Mouse (Mus musculus) forebrain, postnatal 0 days (tissue): ENCODE data around the gene Kctd17. TPM values are rescaled to one million over a fixed set of nuclear protein-coding genes. Genes with fewer than 3 reads are reported as not detected.

Experiments
- ATAC-seq: fragments of 200-750 bp; cut with Nextera tagmentation; 2 replicates; pipeline ENCODE4 v1.8.0; 2017; ENCODE audit warnings: mild to moderate bottlenecking, moderate library complexity
- DNase-seq: peaks from one replicate; pipeline ENCODE4 v3.0.0-alpha.2; 2015
- H3K27ac ChIP-seq: fragments of 300-500 bp; sonication (generic); 2 replicates; pipeline ENCODE4 v1.5.1; 2014; ENCODE audit warnings: low read depth, mild to moderate bottlenecking, antibody characterized with exemption, low read length, moderate library complexity, mixed read lengths
- H3K27me3 ChIP-seq: fragments of 300-500 bp; sonication (generic); 2 replicates; pipeline ENCODE4 v1.6.1; 2014; ENCODE audit warnings: mild to moderate bottlenecking, low read length, mixed read lengths; ENCODE audit not compliant: insufficient read depth
- H3K36me3 ChIP-seq: fragments of 300-500 bp; sonication (generic); 2 replicates; pipeline ENCODE4 v1.6.1; 2014; ENCODE audit warnings: mild to moderate bottlenecking, moderate library complexity; ENCODE audit not compliant: insufficient read depth
- H3K4me1 ChIP-seq: fragments of 300-500 bp; sonication (generic); 2 replicates; pipeline ENCODE4 v1.6.1; 2014; ENCODE audit warnings: antibody characterized with exemption; ENCODE audit not compliant: insufficient read depth
- H3K4me2 ChIP-seq: fragments of 300-500 bp; sonication (generic); 2 replicates; pipeline ENCODE4 v1.6.1; 2014; ENCODE audit warnings: low read depth, mild to moderate bottlenecking, moderate library complexity
- H3K4me3 ChIP-seq: fragments of 300-500 bp; sonication (generic); 2 replicates; pipeline ENCODE4 v1.5.1; 2014; ENCODE audit warnings: low read depth, low read length, mixed read lengths
- H3K9ac ChIP-seq: fragments of 300-500 bp; sonication (generic); 2 replicates; pipeline ENCODE4 v1.6.1; 2014; ENCODE audit warnings: mild to moderate bottlenecking
- H3K9me3 ChIP-seq: fragments of 300-500 bp; sonication (generic); 2 replicates; pipeline ENCODE4 v1.6.1; 2016; ENCODE audit warnings: low read length
- CTCF ChIP-seq: sonication (generic); IDR thresholded peaks from 2 replicates; pipeline ENCODE4 v1.5.1; 2016; ENCODE audit warnings: antibody characterized with exemption, control low read depth, low read depth
- WGBS: fragments of 180-500 bp; shearing (Covaris S2); extraction: QIAGEN DNeasy Blood & Tissue Kit; methylation state at CpG from one replicate; pipeline ENCODE4 v1.1.7; 2014; 5-methylcytosine and 5-hydroxymethylcytosine counted together
- polyA plus RNA-seq: library from polyadenylated mRNA; unstranded; fragments of >200 nt; fragmentation: Nextera tagmentation; extraction: Ambion mirVana; gene quantifications from 2 replicates; pipeline ENCODE4 v1.2.1, GENCODE M21; 2015
- total RNA-seq: library from RNA; depleted of rRNA; stranded (reverse); fragments of >200 nt; gene quantifications from 2 replicates; pipeline ENCODE4 v1.2.3, GENCODE M21; 2014; rRNA removed

Kctd17 gene
- total and polyA plus RNA-seq, 2 experiments from 2014 or later: 148 to 152 TPM

GRCm38 (mm10) chr15:78480111-78480510, 51.7 kb downstream of the Kctd17 start:
- no peaks in the 10 kb centered on the region for H3K27me3 ChIP-seq
- ATAC-seq (no peak), DNase-seq (no peak)
- WGBS: 76% methylated on average over 7 of the region's 7 CpGs
- H3K27ac ChIP-seq: no peak overlapping the region
- H3K36me3 ChIP-seq: no peaks in the 10 kb centered on the region
- no peak overlapping the region for H3K4me3 ChIP-seq
- no peak for TF ChIP-seq CTCF
- no peaks in the 10 kb centered on the region for H3K9me3 ChIP-seq
- H3K9ac ChIP-seq: no peak overlapping the region
- no peak overlapping the region for H3K4me2 ChIP-seq
- no peaks in the 10 kb centered on the region for H3K4me1 ChIP-seq

- Histone ChIP-seq H3K27ac (no peak overlapping the region), H3K4me1 (no peaks in the 10 kb centered on the region), H3K9me3 (no peaks in the 10 kb centered on the region), H3K4me3 (no peak overlapping the region), H3K27me3 (no peaks in the 10 kb centered on the region), H3K4me2 (no peak overlapping the region), H3K36me3 (no peaks in the 10 kb centered on the region), H3K9ac (no peak overlapping the region)
- no peak for ATAC-seq
- TF ChIP-seq CTCF: no peak
- no peak for DNase-seq
- 83% methylated on average over 2 of the region's 2 CpGs for WGBS
Observed at GRCm38 (mm10) chr15:78480991-78481390, 52.6 kb downstream of the Kctd17 start.

- 0 out of 2 replicates have a peak, but pooled peaks have one; percentile 5 for TF ChIP-seq CTCF
- Histone ChIP-seq H3K9me3 (no peaks in the 10 kb centered on the region), H3K27me3 (no peaks in the 10 kb centered on the region), H3K9ac (no peak overlapping the region), H3K36me3 (no peaks in the 10 kb centered on the region), H3K27ac (no peak overlapping the region), H3K4me1 (no peaks in the 10 kb centered on the region), H3K4me2 (no peak overlapping the region), H3K4me3 (no peak overlapping the region)
- no peak for DNase-seq
- no peak for ATAC-seq
- WGBS: 55% methylated on average over 9 of the region's 9 CpGs
Observed at GRCm38 (mm10) chr15:78481448-78482000, 53.2 kb downstream of the Kctd17 start.

DNA sequence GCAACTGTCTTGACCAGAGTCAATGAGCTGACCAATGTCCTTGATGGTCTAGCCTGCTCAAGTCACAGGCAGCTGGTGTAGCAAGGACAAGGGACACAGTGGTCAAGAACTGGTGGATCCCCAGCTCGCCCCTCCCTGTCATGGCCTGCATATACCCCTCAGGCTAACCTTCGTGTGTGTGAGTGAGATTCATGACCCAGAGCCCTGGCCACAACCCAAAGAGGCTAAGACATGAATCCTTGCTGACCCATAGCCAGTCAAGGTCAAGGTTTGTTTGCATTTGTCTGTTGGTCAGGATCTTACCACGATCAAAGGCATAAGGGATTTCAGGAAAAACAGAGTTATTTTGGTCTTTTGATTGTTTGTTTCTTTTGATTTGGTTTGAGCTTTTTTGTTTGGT, 54.2 kb downstream of the Kctd17 start:
- H3K4me2 ChIP-seq: no peak overlapping the region
- no peak for TF ChIP-seq CTCF
- no peak overlapping the region for H3K9ac ChIP-seq
- no peak overlapping the region for H3K27ac ChIP-seq
- DNase-seq: no peak
- H3K4me3 ChIP-seq: no peak overlapping the region
- no peak for ATAC-seq
- no peaks in the 10 kb centered on the region for H3K36me3 ChIP-seq
- no peaks in the 10 kb centered on the region for H3K4me1 ChIP-seq
- no peaks in the 10 kb centered on the region for H3K27me3 ChIP-seq
- H3K9me3 ChIP-seq: no peaks in the 10 kb centered on the region
- WGBS: 79% methylated on average over 3 of the region's 3 CpGs

DNA sequence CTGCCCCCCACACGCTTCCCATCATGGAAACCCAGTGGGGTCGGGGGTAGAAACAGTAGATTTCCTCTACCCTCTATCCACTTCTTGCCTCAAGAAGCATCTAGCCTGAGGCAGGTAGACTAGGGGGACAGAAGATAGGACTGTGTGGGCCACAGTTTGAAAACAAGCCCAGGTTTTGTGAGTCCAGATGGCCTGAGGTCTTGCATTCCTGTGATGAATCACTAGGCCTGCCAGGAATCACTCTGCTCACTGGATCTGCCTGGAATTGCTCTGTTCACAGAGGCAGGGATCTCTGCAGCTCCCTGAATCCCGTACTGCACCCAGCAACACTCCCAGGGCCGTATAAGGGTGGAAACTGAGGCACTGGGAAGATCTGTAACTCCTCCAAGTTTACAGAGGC, 54.9 kb downstream of the Kctd17 start:
- Histone ChIP-seq H3K9ac (no peak overlapping the region), H3K36me3 (no peaks in the 10 kb centered on the region), H3K4me3 (no peak overlapping the region), H3K27me3 (no peaks in the 10 kb centered on the region), H3K4me2 (no peak overlapping the region), H3K27ac (no peak overlapping the region), H3K4me1 (no peaks in the 10 kb centered on the region), H3K9me3 (no peaks in the 10 kb centered on the region)
- ATAC-seq (no peak), DNase-seq (no peak)
- 77% methylated on average over 4 of the region's 4 CpGs for WGBS
- TF ChIP-seq CTCF: no peak

DNA sequence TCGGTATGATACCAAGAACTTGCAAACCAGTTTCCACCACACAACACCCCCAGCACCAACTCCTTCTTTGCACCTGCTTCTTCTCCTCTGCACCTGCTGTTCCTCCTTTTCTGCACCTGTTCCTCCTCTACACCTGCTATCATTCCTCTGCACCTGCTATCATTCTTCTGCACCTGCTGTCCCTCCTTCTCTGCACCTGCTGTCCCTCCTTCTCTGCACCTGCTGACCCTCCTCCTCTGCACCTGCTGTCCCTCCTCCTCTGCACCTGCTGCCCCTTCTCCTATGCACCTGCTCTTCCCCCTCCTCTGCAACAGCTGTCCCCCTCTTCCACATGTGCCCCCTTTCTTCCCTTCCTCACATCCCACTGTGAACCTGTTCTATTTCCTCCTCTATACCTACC, 58.2 kb downstream of the Kctd17 start:
- WGBS: 100% methylated on average over 1 of the region's 1 CpGs
- Histone ChIP-seq H3K4me2 (no peak overlapping the region), H3K4me1 (no peaks in the 10 kb centered on the region), H3K36me3 (no peaks in the 10 kb centered on the region), H3K27ac (no peak overlapping the region), H3K4me3 (no peak overlapping the region), H3K27me3 (no peaks in the 10 kb centered on the region), H3K9me3 (no peaks in the 10 kb centered on the region), H3K9ac (no peak overlapping the region)
- DNase-seq (no peak), ATAC-seq (no peak)
- no peak for TF ChIP-seq CTCF

DNA sequence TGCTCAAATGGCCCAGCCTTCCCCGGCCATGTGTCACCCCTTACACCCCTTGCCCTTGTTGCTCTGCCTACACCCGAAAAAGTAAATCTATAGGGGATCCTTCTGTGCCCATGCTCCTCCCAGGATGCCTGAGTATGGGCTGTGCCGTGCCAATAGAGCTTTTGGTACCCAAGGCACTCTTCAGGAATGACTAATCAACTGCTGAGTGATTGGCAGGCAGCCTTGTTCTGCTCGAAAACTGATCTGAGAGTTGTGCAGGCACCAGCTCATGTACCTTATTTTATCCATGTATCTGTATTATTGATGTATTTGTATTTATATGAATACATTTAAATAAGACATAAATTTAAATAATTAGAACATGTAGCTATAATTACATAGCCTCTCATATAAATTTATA, 58.7 kb downstream of the Kctd17 start:
- Histone ChIP-seq H3K4me3 (no peak overlapping the region), H3K27me3 (no peaks in the 10 kb centered on the region), H3K4me2 (no peak overlapping the region), H3K9me3 (no peaks in the 10 kb centered on the region), H3K27ac (no peak overlapping the region), H3K9ac (no peak overlapping the region), H3K36me3 (no peaks in the 10 kb centered on the region), H3K4me1 (no peaks in the 10 kb centered on the region)
- no peak for DNase-seq
- ATAC-seq: no peak
- no peak for TF ChIP-seq CTCF
- WGBS: 50% methylated on average over 4 of the region's 4 CpGs

Other genes with a start within 250 kb of the Kctd17 start
- gene Pvalb, start 222.2 kb upstream of the Kctd17 start, total RNA-seq: 0.33 and 0.77 TPM in 2 replicates
- gene Pvalb, start 222.2 kb upstream of the Kctd17 start, polyA plus RNA-seq: 1.8 and 2.8 TPM in 2 replicates
- 2.0 and 3.5 TPM in 2 replicates for gene Ncf4, start 183.8 kb upstream of the Kctd17 start, total RNA-seq
- gene Ncf4, start 183.8 kb upstream of the Kctd17 start, polyA plus RNA-seq: 0.86 and 1.4 TPM in 2 replicates
- 0.43 and 1.2 TPM in 2 replicates for gene Csf2rb2, start 122.8 kb upstream of the Kctd17 start, total RNA-seq
- gene Csf2rb2, start 122.8 kb upstream of the Kctd17 start, polyA plus RNA-seq: 0.13 and 0.16 TPM in 2 replicates
- gene Csf2rb, start 102.8 kb upstream of the Kctd17 start, total RNA-seq: 0.77 and 1.00 TPM in 2 replicates
- 0.62 and 0.74 TPM in 2 replicates for gene Csf2rb, start 102.8 kb upstream of the Kctd17 start, polyA plus RNA-seq
- gene Tex33, start 32.7 kb upstream of the Kctd17 start, total RNA-seq: not detected in 2 replicates
- not detected in 2 replicates for gene Tex33, start 32.7 kb upstream of the Kctd17 start, polyA plus RNA-seq
- 36.6 and 37.7 TPM in 2 replicates for gene Tst, start 22.7 kb upstream of the Kctd17 start, total RNA-seq
- 37.3 and 40.1 TPM in 2 replicates for gene Tst, start 22.7 kb upstream of the Kctd17 start, polyA plus RNA-seq
- gene Mpst, start 22.1 kb upstream of the Kctd17 start, total RNA-seq: 85.9 and 92.5 TPM in 2 replicates
- 3.3 and 3.5 TPM in 2 replicates for gene Mpst, start 22.1 kb upstream of the Kctd17 start, polyA plus RNA-seq
- gene Tmprss6, start 40.1 kb downstream of the Kctd17 start, total RNA-seq: 0.19 TPM in 1 of 2 replicates, not detected in the other
- gene Tmprss6, start 40.1 kb downstream of the Kctd17 start, polyA plus RNA-seq: 0.07 and 0.08 TPM in 2 replicates
- gene Il2rb, start 66.7 kb downstream of the Kctd17 start, total RNA-seq: 0.14 TPM in 1 of 2 replicates, not detected in the other
- gene Il2rb, start 66.7 kb downstream of the Kctd17 start, polyA plus RNA-seq: 0.03 and 0.22 TPM in 2 replicates
- 2.0 and 4.0 TPM in 2 replicates for gene C1qtnf6, start 102.9 kb downstream of the Kctd17 start, total RNA-seq
- gene C1qtnf6, start 102.9 kb downstream of the Kctd17 start, polyA plus RNA-seq: 9.6 and 10.2 TPM in 2 replicates
- gene Sstr3, start 116.1 kb downstream of the Kctd17 start, total RNA-seq: 2.8 and 3.3 TPM in 2 replicates
- 0.71 and 0.73 TPM in 2 replicates for gene Sstr3, start 116.1 kb downstream of the Kctd17 start, polyA plus RNA-seq
- gene Rac2, start 144.2 kb downstream of the Kctd17 start, total RNA-seq: 1.1 and 1.4 TPM in 2 replicates
- 5.9 and 6.5 TPM in 2 replicates for gene Rac2, start 144.2 kb downstream of the Kctd17 start, polyA plus RNA-seq
- gene Cyth4, start 168.5 kb downstream of the Kctd17 start, total RNA-seq: 5.5 and 9.8 TPM in 2 replicates
- 3.9 and 5.5 TPM in 2 replicates for gene Cyth4, start 168.5 kb downstream of the Kctd17 start, polyA plus RNA-seq